Mouse (Mus musculus): ENCODE measurements around the gene Lpar5.

- TF ChIP-seq CTCF (IDR thresholded peaks at IDR 0.05; ENCODE audit: low read depth, low read length) (no peak), POLR2A (IDR thresholded peaks at IDR 0.05; ENCODE audit: insufficient read depth, low read length) (no peak), EP300 (IDR thresholded peaks at IDR 0.05; ENCODE audit: insufficient read depth, low read depth, low read length) (no peak)
Observed at GRCm38 (mm10) chr6:125092372-125092771, 24.7 kb downstream of the Lpar5 start.
